Mouse (Mus musculus): Measurements from ENCODE around the gene Cdk5.

Gene Cdk5

GRCm38 (mm10) chr5:24428596-24428995, 5.3 kb upstream of the Cdk5 start:
- DNase-seq (ENCODE audit: extremely low read depth, low read depth) = no peak

DNA sequence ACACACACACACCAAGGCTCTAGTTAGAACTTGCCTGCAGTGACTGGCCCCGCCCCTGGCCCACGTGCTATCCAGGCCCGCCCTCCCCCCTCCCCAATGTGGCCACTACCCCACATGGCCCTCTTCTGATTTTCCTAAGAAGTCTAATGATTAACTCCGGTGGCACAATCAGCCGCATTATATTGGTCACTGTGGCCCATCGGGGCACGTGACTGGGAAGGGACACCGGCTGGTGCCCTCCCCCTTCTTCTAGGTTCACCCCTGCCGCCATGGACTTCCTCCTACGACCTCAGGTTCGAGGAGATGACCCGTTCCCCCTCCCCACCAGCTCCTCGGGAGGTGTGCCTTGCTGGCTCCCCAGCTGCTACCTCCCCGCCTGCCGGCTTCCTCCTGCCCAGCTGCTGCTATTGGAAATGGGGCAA, 4.7 kb upstream of the Cdk5 start:
- DNase-seq (ENCODE audit: extremely low read depth, low read depth) = no peak

GRCm38 (mm10) chr5:24427285-24427633, 3.9 kb upstream of the Cdk5 start:
- DNase-seq (ENCODE audit: extremely low read depth, low read depth) = no peak

DNA sequence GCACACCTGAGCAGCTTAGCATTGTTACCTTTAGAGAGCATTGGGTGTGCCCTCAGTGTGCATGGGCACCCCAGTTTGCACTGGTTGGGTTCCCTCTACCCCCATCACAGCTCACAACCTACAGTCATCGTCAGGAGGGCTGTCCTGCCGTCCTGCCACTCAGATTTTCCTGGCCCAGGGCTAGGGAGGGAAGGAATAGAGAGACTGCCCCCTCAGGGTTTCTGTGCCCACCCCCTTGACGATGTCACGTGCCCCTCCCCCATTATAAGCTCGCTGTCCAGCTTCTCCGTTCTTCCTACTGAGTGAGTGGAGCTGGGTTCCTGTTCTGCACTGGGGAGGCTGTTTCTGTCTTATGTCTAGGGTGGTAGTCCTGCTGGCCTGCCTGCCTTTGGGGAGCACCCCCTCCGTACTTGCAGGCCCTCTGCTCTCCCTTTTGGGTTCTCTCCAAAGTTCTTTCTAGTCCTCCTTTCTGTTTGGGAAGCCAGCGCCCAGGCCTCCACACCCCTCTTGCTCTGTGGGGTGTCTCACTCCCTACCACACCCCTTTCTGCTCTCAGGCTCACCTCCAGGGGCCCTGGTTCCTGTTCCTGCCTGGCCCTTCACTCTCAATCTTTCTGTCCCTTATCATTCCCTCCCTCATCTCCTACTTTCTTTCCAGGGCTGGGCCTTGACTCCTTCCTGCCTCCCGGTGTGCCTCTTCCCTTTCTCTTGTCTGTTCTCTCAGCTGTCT, 3.4 kb upstream of the Cdk5 start:
- no peak for DNase-seq (ENCODE audit: extremely low read depth, low read depth)

DNA sequence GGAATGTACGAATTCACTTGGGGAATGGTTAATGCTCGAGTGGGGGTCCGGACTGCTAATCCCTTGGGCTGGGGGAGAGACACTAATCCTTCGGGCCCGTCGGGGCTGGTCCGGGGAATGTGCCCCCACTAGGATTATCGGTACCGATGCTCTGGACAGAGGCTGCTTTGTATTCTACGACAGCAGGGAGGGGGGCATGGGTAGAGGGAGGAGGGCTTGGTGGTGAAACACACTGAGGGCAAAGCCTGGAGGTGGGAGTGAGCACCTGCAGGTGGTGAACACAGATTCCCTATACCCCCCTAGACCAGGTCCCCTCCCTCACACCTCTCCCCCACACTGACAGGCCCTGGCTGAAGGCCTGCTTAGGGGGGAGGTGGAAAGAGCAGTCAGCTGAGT, 2.7 kb upstream of the Cdk5 start:
- DNase-seq (ENCODE audit: extremely low read depth, low read depth) = no peak

DNA sequence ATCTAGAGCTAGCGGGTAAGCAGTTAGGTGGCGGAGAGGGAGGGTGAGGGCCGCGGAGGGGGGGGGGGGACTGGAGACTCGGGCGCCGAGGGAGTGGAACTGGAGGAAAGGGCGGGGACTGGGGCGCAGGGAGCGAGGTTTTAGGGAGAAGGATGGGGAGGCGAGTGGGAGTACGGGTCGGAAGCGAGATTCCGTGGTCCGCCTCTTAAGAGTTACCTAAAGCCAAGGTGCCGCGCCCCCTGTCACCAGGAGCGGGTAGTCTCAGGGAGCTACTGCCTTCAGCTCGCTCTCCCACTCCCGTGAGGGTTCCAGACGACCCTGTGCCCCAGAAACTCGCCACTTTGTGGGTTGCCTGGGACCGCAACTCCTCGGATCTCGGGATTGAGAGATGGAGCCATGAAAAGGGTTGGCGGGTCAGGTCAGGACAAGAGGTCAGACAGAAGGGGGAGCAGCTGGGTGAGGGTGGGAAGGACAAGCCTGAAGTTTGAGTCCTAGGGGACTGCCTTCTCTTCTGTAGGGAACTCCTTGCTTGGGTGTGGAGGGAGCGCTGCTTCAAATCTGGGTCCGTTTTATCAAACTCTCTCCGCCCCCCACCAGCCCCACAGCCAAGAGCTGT, 2.2 kb upstream of the Cdk5 start:
- no peak for DNase-seq (ENCODE audit: extremely low read depth, low read depth)

DNA sequence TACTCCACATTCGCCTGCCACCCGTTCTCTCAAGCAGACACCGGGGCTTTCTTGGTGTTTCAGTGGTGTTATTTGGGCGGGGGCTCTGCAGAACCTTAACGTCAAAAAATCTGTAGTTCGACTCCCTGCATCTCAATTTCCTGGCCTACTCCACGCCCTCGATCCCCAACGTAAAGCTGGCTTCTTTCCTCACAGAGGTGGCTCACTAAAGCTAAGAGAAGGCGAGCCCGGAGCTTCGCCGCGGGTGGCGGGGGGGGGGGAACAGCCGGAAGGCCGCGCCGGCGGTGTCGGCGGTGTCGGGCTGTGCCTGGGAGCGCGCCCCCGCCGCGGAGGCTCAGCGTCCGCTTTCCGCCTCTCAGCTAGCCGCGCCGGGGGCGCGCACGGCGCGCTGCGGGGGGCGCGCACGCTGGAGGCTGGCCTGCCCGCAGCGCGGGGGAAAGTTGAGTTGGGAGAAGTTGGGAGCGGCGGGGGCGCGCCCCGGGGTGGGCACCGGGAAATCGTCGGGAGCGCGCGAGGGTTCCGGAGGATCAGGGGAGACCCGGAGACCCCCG, 1.6 kb upstream of the Cdk5 start:
- DNase-seq (ENCODE audit: extremely low read depth, low read depth) = no peak

DNA sequence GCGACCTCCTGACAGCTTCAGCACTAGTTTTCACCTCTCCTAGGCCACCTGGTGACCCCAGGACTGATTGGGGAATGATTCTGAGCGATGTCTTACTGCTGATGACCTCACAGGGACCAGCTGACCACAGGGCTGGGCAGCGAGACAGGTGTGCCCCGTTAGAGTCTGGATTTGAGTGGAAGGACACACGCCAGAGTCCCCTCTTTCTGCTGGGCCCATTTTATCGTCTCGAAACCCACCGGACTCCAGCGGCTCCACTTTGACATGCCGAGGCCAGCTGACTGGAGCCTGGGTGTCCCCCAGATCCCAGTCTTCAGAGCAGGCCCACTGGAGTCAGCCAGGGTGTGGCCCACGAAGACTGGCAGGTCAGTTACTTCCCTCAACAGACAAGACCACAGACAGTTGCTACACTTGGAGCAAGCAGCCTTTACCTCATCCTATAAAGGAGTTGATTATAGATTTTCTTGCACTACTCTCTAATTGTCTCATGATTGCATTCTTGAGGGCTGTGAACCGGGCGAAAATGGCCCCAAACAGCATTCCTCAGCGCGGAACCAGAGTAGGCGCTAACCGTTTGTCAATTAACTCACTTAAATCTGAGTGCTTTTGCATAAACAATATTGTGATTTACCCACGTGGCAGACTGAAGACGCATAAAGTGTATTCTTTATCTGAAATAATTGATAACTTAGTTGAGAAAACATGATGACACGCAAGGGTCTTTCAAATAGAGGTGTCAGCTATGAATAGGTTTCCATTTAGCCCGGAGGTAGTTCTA, 863 bp upstream of the Cdk5 start:
- no peak for DNase-seq (ENCODE audit: extremely low read depth, low read depth)

DNA sequence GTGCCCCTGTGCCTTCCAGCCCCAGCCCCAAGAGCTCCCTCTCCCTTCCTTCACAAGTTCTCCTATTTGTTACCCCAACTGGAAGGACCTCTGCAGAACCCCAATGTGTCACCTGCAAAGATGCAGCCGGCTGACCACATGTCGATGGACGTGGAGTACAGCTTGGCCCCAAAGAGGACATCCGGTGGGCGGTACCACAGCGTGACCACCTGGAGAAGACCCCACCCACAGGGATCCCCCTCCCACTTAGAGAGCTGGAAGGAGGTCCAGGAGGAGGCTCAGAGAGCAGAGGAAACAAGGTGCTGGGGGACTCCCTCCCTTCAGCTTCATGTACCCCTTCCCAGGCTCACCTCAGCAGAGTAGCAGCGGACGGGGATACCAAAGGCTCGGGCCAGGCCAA, 2.9 kb downstream of the Cdk5 start:
- DNase-seq (ENCODE audit: extremely low read depth, low read depth) = no peak

DNA sequence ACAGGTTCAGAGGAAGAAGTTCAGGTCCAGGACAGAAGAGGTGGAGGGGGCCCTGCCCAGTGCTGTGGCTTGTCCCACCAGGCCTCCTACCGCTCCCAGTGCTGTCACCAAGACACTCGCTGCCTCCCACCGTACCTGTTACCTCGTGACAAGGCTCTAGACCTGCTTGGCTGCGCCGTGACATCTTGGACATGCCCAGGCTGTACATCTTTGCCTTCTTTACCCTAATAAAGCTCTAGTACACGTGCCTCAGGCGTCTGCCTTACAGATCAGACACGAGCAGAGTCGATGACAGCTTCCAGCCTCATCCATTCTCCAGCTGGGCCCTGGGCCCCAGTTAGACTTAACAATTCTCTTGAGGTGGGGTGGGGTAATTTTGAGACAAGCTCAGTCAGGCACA, 5.7 kb downstream of the Cdk5 start:
- DNase-seq (ENCODE audit: extremely low read depth, low read depth) = no peak

- DNase-seq (ENCODE audit: extremely low read depth, low read depth) = peak; percentile 66
Observed at GRCm38 (mm10) chr5:24416222-24416736, 7.1 kb downstream of the Cdk5 start.

DNA sequence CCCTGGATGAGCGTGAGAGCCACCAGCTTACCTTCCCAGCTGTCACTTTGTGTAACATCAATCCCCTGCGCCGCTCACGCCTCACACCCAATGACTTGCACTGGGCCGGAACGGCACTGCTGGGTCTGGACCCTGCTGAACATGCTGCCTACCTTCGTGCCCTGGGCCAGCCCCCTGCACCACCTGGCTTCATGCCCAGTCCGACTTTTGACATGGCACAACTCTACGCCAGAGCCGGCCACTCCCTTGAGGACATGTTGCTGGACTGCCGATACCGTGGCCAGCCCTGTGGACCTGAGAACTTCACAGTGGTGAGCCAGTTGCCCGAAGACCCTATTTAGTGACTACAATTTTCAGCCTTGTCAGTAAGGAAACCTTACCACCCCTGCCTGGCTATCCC, 9.4 kb downstream of the Cdk5 start:
- no peak for DNase-seq (ENCODE audit: extremely low read depth, low read depth)

GRCm38 (mm10) chr5:24413042-24413693, 10.2 kb downstream of the Cdk5 start, which contains the start of gene Asic3:
TSS of gene Asic3 (plus strand) at chr5:24413392.
- no peak for DNase-seq (ENCODE audit: extremely low read depth, low read depth)

DNA sequence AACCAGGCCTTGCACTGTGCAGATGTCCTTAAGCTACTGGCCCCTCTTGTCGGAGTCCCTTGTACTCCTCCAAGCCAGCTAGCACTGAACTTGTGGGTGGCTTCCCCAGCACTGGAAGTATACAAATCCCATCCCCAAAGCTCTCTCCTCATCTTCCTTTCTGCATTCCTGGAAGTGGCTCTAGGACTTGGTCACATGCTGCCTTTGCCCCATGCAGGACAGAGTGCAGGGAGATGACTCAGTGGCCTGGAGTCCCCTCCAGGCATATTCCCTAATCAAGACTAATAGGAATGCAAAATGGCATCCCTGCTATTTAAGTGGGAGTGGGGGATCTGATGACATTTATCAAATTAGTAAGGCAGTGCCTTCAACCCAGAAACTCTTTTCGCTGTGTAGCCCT, 11.3 kb downstream of the Cdk5 start:
- no peak for DNase-seq (ENCODE audit: extremely low read depth, low read depth)

- DNase-seq (ENCODE audit: extremely low read depth, low read depth) = no peak
Observed at GRCm38 (mm10) chr5:24409466-24409865, 13.9 kb downstream of the Cdk5 start.

DNA sequence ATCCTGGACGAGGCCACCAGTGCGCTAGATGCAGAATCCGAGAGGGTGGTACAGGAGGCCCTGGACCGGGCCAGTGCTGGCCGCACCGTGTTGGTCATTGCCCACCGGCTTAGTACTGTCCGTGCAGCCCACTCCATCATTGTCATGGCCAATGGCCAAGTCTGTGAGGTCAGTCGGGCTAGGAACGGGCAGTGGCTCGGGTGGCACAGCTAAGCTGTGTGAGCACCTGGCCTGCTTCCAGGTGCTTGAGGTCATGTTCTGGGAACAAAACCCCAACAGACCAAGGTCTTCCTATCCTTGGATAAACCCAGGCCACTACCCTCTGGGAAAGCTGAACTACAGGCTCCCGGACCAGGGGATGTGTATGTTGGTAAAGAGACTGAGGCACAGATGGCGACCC, 14.7 kb downstream of the Cdk5 start:
- no peak for DNase-seq (ENCODE audit: extremely low read depth, low read depth)

DNA sequence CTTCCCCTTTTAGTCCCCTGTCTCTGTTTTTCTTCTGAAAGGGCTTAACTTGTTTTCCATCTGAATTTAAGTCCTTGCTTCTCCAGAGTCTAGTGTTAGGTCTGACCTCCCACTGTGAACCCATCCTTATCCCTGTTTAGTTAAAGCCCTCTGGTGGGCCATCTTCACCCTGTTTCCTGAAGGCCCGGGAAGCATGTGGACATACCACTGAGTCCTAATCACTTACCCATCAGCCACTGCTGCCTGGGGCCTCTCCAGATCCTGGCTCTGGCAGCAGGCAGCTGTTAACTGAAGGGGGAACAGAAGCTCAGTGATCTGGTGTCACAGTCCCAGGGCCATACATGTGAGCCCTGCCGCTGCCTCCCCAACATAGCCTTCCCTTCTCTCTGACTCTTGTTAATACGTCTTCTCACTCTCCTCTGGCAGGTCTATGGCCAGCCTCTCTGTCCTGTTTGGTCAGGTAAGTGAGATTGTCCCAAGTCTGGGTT, 17.9 kb downstream of the Cdk5 start:
- no peak for DNase-seq (ENCODE audit: extremely low read depth, low read depth)

GRCm38 (mm10) chr5:24404594-24405360, 18.6 kb downstream of the Cdk5 start:
- no peak for DNase-seq (ENCODE audit: extremely low read depth, low read depth)

GRCm38 (mm10) chr5:24401969-24402368, 21.4 kb downstream of the Cdk5 start:
- DNase-seq (ENCODE audit: extremely low read depth, low read depth) = no peak

DNA sequence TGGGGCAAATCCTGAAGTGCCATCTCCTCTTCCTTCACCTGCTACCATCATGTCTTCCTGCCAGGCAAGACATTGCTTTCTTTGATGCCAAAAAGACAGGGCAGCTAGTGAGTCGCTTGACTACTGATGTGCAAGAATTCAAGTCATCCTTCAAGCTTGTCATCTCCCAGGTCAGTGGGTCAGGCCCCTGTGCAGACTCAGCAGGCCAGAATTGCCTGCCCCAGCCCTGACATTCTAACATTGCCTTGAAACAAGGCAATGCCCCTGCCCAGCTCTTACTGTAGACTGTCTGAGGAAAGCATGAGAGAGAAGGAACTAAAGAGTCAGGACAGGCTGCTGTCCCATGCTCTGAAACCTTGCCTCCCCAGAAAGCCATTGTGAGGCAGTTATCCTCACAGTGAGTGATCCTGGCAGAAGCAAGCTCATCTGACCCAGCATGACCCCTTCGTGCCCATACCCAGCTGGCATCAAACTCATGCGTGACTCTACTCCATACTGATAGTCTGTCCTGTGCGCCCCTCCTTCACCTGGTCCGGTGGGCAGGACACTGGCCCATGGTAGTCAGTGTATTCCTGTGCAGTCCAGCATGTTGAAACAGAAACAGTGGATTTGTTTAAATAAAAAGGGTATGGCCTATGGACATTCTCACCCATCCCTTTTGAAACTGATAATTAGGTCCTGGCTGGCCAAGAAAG, 22.3 kb downstream of the Cdk5 start:
- DNase-seq (ENCODE audit: extremely low read depth, low read depth) = no peak

Measured in MEL-GATA-1-ER (cell line).